Mouse (Mus musculus) CD8-positive naive resting alpha-beta T cell, adult 2 months (primary cell): ENCODE measurements around the gene Gli2.

Experiments used
- DNase-seq, 2 experiments: peaks; one replicate each; pipeline ENCODE4 v3.0.0; 2022; ENCODE audit warnings: low read depth in 2 of 2, low spot score in 2 of 2

The Gli2 gene

DNA sequence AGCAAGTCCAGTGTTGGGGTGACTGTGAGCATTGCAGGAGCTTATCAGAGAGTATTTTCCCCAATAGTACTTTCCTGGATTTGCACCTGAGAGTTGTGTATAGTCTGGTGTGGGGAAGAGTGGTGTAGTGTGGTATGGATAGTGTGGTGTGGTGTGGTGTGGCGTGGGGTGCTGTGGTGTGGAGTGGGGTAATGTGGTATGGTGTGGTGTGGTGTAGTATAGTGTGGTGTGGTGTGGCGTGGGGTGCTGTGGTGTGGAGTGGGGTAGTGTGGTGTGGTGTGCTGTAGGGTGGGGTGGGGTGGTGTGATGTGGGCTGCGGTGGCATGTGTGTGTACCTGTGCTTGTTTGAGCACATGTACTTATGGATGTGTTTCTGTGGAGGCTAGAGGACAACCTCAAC lies 246.7 kb downstream of the Gli2 start:
- no peak for DNase-seq

DNA sequence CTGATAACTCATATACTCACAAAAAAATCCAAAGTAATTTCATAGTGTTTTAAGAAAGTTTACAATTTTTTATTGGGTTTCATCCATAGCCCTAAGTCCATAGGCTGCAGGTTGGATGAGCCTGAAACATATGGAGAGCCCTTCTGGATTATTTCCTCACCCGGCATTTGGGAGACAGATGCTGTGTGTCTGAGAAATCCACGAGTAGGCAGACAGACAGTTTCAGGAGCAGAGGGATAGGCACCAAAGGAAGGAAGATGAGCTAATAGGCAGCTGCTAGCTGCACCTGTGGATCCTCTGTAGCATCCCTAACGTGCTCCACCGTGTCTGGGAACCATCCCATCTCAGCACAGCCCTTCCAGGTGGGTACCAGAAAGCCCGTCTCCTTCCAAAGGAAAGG lies 251.3 kb downstream of the Gli2 start:
- DNase-seq = no peak

DNA sequence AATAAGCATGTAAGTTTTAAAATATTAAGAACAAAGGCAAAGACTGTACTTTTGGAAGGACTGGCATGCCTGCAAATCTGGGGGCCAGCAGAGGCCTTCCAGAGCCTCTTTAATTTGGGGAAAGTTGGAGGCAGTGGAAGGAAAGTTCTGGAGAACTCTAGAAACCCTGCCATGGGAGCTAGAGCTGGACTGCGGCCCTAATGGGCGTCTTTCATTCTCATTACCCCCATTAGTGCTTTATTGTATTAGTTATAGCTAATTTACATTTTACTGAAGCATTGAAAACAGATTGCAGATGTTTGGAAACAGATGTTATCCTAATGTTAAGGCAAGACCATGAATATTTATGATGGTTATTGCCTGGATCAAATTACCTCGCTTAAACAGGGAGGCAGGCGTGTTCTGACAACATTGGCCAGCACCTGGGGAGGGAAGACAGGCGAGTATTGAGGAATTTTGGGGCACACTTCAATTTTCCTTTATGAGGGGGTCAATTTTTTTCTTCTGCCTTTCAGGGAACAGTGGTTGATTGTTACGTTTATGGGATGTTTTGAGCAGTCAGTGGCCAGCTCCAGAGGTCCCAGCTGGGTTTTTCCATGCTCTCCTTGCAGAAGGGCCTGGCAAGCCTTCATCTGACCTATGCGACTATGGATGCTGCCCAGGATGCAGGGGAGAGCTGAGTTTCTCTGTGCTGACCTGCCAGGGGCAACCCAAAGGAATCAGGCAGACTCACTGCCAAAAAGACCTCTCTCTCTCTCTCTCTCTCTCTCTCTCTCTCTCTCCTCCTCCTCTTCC lies 253.9 kb downstream of the Gli2 start:
- no peak for DNase-seq

DNA sequence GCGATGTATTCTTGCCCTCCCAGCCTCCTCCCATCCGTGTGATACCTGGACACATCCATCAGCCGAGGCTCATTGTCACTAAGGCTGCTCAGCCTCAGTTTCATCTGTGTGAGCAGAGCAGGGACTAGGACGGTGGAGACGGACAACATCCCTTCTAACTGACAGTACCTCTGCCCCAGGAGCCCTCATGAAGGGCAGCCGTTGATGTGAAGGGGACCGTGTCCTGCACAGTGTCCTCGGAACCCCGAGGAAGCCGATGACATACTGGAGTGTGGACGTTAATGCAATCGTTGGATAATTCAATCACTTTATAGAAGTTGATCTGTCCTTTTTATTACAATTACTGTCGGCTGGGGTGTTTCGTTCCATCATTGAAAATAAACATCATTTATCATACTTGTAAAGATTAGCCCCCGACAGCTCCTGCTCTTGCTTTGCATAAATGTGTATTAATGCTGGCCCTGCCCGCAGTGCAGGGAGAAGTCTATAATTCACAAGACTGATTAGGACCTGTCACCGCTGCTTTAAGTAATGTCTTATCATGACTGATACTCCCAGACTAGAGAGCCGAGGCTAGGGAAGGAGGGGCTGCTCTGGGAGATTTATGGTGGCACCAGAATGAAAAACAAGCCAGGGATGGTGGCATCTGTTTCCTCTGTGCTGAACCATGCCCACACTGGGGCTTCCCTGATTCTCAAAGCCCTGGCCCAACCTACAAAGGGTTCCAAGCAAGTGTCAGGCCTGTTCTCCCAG lies 257.8 kb downstream of the Gli2 start:
- no peak for DNase-seq

DNA sequence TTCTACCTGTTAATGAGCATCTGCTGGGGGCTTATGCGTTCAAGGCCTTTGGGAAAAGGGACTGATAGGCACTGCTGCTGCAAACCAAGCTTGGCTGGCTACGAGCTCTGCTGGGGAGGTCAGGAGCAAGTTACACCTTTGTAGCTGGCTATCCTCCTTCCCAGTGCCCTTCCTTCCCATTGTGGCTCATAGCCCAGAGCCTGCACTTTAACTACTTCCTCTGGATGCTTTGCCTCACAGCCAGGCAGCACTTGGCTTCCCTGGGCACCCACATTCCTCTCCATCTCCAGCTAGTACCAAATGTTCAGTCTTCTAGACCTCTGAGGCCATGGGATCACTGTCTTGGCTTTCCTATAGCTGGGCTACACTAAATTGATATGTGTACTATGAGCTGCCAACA lies 263.5 kb downstream of the Gli2 start:
- DNase-seq = no peak

DNA sequence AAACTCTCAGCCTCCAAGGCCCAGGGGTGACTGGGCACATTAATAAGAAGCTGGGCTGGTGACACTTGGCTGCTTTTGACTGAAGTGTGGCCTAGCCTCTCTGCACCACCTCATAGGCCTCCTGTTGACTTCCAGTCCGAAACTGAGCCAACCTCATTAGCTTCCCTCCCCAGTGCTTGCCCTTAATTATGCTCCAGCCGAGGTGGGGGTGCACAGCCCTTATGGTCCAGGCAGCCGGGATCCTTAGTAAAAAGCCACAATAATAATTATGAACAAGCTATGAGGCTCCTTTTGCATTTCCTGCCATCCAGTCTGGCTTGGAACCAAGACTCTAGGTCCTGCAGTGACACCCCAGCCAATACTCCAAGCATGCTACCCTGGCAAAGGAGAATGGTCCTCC lies 264.0 kb downstream of the Gli2 start:
- no peak for DNase-seq

DNA sequence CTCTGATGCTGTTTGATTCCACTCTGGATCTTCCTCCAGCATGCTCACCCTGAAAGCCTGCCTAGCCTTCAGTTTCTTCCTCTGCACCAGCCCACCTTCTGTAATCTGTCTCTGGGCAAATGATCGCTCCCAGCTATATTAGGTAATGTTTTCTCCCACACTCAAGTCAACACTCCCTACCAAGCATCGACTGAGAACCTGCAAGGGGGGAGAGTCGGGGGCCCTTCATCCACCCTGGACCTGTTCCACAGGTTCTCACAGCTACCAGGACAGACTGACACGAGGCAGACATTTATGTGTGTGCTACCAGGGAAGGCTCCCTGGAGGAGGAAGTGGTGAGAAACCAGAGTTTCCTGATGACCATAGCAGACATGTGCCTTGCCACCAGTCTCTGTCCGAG lies 264.6 kb downstream of the Gli2 start:
- no peak for DNase-seq

DNA sequence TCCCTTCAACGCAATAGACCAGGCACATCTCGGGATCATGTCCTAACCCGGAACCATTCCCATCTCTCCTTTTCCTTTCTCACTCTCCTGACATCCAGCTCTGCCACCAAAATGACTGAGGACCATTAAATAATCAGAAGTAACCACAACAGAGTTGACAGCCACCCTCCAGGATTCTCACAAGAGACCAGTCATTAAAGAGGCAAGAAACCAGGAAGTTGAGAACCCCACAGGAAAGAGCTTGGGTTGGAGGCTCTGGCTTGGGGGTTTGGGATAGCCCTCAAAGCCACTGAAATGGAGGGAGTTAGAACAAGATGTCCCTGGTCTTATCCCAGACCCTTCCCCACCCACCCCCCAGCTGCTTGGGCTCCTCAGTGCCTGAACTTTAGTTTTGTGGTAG lies 265.9 kb downstream of the Gli2 start:
- no peak for DNase-seq
